Comparison of ENCODE assay signal across 20 mouse cellular contexts in the genomic region with DNA sequence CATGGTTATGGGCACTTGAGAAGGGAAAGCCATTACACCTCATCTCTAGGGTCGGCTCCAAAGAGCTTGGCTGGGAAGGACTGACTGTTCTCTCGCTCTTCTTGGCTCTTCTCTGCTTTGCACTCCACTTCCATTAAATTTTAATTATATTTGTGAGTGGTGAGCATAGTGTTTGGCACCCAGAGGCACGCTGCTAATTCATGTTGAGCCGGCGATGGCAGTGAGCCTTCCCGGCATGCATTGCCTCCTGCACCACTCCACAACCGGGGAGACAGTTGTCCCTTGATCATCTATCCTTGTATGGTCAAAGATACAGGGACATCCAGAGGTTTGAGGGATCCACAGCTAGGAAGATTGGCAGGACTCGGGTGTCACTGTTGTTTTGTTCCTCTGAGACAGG. TPM values are rescaled to one million over a fixed set of nuclear protein-coding genes. Genes with fewer than 3 reads are reported as not detected.
DNase-seq lines count a peak whose midpoint lies in the region; ATAC-seq and TF ChIP-seq lines count a peak whose summit lies in the region.
"Had no signal": no experiment of that assay in that cellular context is flagged by ENCODE, and none has a peak within 500 bp of the region (broad histone marks: within the 10 kb centered on the region; RNA-seq: fewer than 3 reads in every experiment).

No protein-coding gene starts in this region.

- ATAC-seq in forebrain, postnatal 0 days: no peak
- ATAC-seq in forebrain, embryonic 16.5 days: no peak
- no peak for ATAC-seq in midbrain, embryonic 12.5 days (ENCODE audit: low FRiP score, low read depth)
- no peak for ATAC-seq in midbrain, embryonic 11.5 days (ENCODE audit: low FRiP score)
- no peak for ATAC-seq in midbrain, embryonic 14.5 days (ENCODE audit: low FRiP score, low TSS enrichment)
- no peak for ATAC-seq in neural tube, embryonic 15.5 days (ENCODE audit: low FRiP score)
- ATAC-seq in forebrain, embryonic 13.5 days: no peak
- ATAC-seq: inflammation-experienced regulatory T-cells, adult 6 months had no signal

- H3K36me3 ChIP-seq in forebrain, postnatal 0 days (ENCODE audit: insufficient read depth): peaks cover 3% of the 10 kb centered on the region; the same call in 1 of the 2 replicates
- H3K36me3 ChIP-seq in forebrain, embryonic 16.5 days (ENCODE audit: control insufficient read depth, insufficient read depth): no peaks in the 10 kb centered on the region
- no peaks in the 10 kb centered on the region for H3K36me3 ChIP-seq in midbrain, embryonic 12.5 days
- no peaks in the 10 kb centered on the region for H3K36me3 ChIP-seq in midbrain, embryonic 11.5 days (ENCODE audit: control insufficient read depth, insufficient read depth, low read length)
- 0 out of 2 replicates have a peak, but pooled peaks cover 3% of the 10 kb centered on the region for H3K36me3 ChIP-seq in midbrain, embryonic 14.5 days (ENCODE audit: control insufficient read depth, insufficient read depth, low read length)
- H3K36me3 ChIP-seq in neural tube, embryonic 15.5 days: 0 out of 2 replicates have a peak, but pooled peaks cover 4% of the 10 kb centered on the region
- H3K36me3 ChIP-seq in forebrain, embryonic 13.5 days (ENCODE audit: poor library complexity, severe bottlenecking): no peaks in the 10 kb centered on the region
- H3K36me3 ChIP-seq: embryonic facial prominence, embryonic 15.5 days; forebrain, embryonic 10.5 days; heart, embryonic 10.5 days; limb, embryonic 10.5 days had no signal

- H3K9me3 ChIP-seq in forebrain, postnatal 0 days (ENCODE audit: low read length): no peaks in the 10 kb centered on the region
- no peaks in the 10 kb centered on the region for H3K9me3 ChIP-seq in forebrain, embryonic 16.5 days (ENCODE audit: control insufficient read depth, low read length)
- no peaks in the 10 kb centered on the region for H3K9me3 ChIP-seq in midbrain, embryonic 12.5 days
- H3K9me3 ChIP-seq in midbrain, embryonic 11.5 days (ENCODE audit: control insufficient read depth, low read length): no peaks in the 10 kb centered on the region
- H3K9me3 ChIP-seq in midbrain, embryonic 14.5 days (ENCODE audit: control insufficient read depth, low read length): no peaks in the 10 kb centered on the region
- H3K9me3 ChIP-seq in neural tube, embryonic 15.5 days (replicated peaks): no peaks in the 10 kb centered on the region
- no peaks in the 10 kb centered on the region for H3K9me3 ChIP-seq in forebrain, embryonic 13.5 days (replicated peaks)
- H3K9me3 ChIP-seq: embryonic facial prominence, embryonic 15.5 days; forebrain, embryonic 10.5 days; heart, embryonic 10.5 days; limb, embryonic 10.5 days had no signal

- H3K9ac ChIP-seq in forebrain, postnatal 0 days: no peak overlapping the region
- no peak overlapping the region for H3K9ac ChIP-seq in forebrain, embryonic 16.5 days (replicated peaks; ENCODE audit: low read depth, low read length)
- H3K9ac ChIP-seq in midbrain, embryonic 12.5 days (replicated peaks): no peak overlapping the region; the same call in 1 of the 2 replicates
- H3K9ac ChIP-seq in midbrain, embryonic 11.5 days (ENCODE audit: low read length): no peak overlapping the region
- no peak overlapping the region; the same call in 1 of the 2 replicates for H3K9ac ChIP-seq in midbrain, embryonic 14.5 days (replicated peaks; ENCODE audit: low read length)
- H3K9ac ChIP-seq in neural tube, embryonic 15.5 days (replicated peaks): 0 out of 2 replicates have a peak overlapping the region, but pooled peaks have one; percentile 30
- H3K9ac ChIP-seq in forebrain, embryonic 13.5 days: no peak overlapping the region
- H3K9ac ChIP-seq: embryonic facial prominence, embryonic 15.5 days had no signal

- H3K27me3 ChIP-seq in forebrain, postnatal 0 days (ENCODE audit: insufficient read depth, low read length): no peaks in the 10 kb centered on the region
- H3K27me3 ChIP-seq in forebrain, embryonic 16.5 days (replicated peaks; ENCODE audit: control insufficient read depth, insufficient read depth, low read length): no peaks in the 10 kb centered on the region
- H3K27me3 ChIP-seq in midbrain, embryonic 12.5 days: peaks cover 51% of the 10 kb centered on the region
- peaks cover 34% of the 10 kb centered on the region for H3K27me3 ChIP-seq in midbrain, embryonic 11.5 days (ENCODE audit: control insufficient read depth, insufficient read depth, low read length)
- no peaks in the 10 kb centered on the region for H3K27me3 ChIP-seq in midbrain, embryonic 14.5 days (ENCODE audit: control insufficient read depth, insufficient read depth, low read length)
- H3K27me3 ChIP-seq in neural tube, embryonic 15.5 days (replicated peaks): no peaks in the 10 kb centered on the region
- H3K27me3 ChIP-seq in forebrain, embryonic 13.5 days: peaks cover 52% of the 10 kb centered on the region

- DNase-seq in forebrain, postnatal 0 days: peak; percentile 19
- DNase-seq in midbrain, embryonic 11.5 days (ENCODE audit: low spot score, missing footprints): no peak
- DNase-seq in midbrain, embryonic 14.5 days: no peak
- DNase-seq: embryo, embryonic 11 days; gastrocnemius, postnatal 36 days; heart, postnatal 10 days; kidney, adult 8-10 months; lung, adult 2 months; right cerebral cortex, adult 18-20 months had no signal

- no peak for TF ChIP-seq CTCF in forebrain, postnatal 0 days (IDR thresholded peaks at IDR 0.05; ENCODE audit: low read depth)

- 0 out of 2 replicates have a peak overlapping the region, but pooled peaks have one; percentile 54 for H3K27ac ChIP-seq in forebrain, postnatal 0 days (ENCODE audit: low read depth, low read length)
- H3K27ac ChIP-seq in forebrain, embryonic 16.5 days (ENCODE audit: low read length): no peak overlapping the region
- 0 out of 2 replicates have a peak overlapping the region, but pooled peaks have one; percentile 20 for H3K27ac ChIP-seq in midbrain, embryonic 12.5 days (replicated peaks)
- H3K27ac ChIP-seq in midbrain, embryonic 11.5 days (ENCODE audit: low read depth, low read length): no peak overlapping the region
- H3K27ac ChIP-seq in midbrain, embryonic 14.5 days (replicated peaks; ENCODE audit: low read depth, low read length): peak overlapping the region; percentile 39
- peak overlapping the region; percentile 45 for H3K27ac ChIP-seq in neural tube, embryonic 15.5 days (replicated peaks)
- H3K27ac ChIP-seq in forebrain, embryonic 13.5 days: no peak overlapping the region
- H3K27ac ChIP-seq: embryonic facial prominence, embryonic 15.5 days; forebrain, embryonic 10.5 days; heart, embryonic 10.5 days; limb, embryonic 10.5 days; macrophage had no signal

- H3K4me1 ChIP-seq in forebrain, postnatal 0 days (ENCODE audit: insufficient read depth): peaks cover 19% of the 10 kb centered on the region
- peaks cover 29% of the 10 kb centered on the region for H3K4me1 ChIP-seq in forebrain, embryonic 16.5 days (replicated peaks; ENCODE audit: control insufficient read depth, insufficient read depth, low read length)
- H3K4me1 ChIP-seq in midbrain, embryonic 12.5 days: peaks cover 33% of the 10 kb centered on the region
- H3K4me1 ChIP-seq in midbrain, embryonic 11.5 days (ENCODE audit: control insufficient read depth, insufficient read depth, low read length): peaks cover 17% of the 10 kb centered on the region
- peaks cover 35% of the 10 kb centered on the region for H3K4me1 ChIP-seq in midbrain, embryonic 14.5 days (ENCODE audit: control insufficient read depth, insufficient read depth, low read length)
- peaks cover 66% of the 10 kb centered on the region for H3K4me1 ChIP-seq in neural tube, embryonic 15.5 days
- H3K4me1 ChIP-seq in forebrain, embryonic 13.5 days: peaks cover 42% of the 10 kb centered on the region

- peak overlapping the region; percentile 91; the same call in 1 of the 2 replicates for H3K4me2 ChIP-seq in forebrain, postnatal 0 days (ENCODE audit: low read depth)
- no peak overlapping the region for H3K4me2 ChIP-seq in forebrain, embryonic 16.5 days (ENCODE audit: low read length)
- H3K4me2 ChIP-seq in midbrain, embryonic 12.5 days (replicated peaks): 0 out of 2 replicates have a peak overlapping the region, but pooled peaks have one; percentile 13
- no peak overlapping the region for H3K4me2 ChIP-seq in midbrain, embryonic 11.5 days
- H3K4me2 ChIP-seq in midbrain, embryonic 14.5 days (ENCODE audit: low read length): peak overlapping the region; percentile 38
- H3K4me2 ChIP-seq in neural tube, embryonic 15.5 days: peak overlapping the region; percentile 87
- H3K4me2 ChIP-seq in forebrain, embryonic 13.5 days: no peak overlapping the region
- H3K4me2 ChIP-seq: embryonic facial prominence, embryonic 15.5 days; liver, embryonic 11.5 days had no signal

- no peak overlapping the region for H3K4me3 ChIP-seq in forebrain, postnatal 0 days (ENCODE audit: low read depth, low read length)
- H3K4me3 ChIP-seq in forebrain, embryonic 16.5 days (replicated peaks; ENCODE audit: low read length): no peak overlapping the region
- no peak overlapping the region for H3K4me3 ChIP-seq in midbrain, embryonic 12.5 days
- H3K4me3 ChIP-seq in midbrain, embryonic 11.5 days (ENCODE audit: low read depth, low read length): no peak overlapping the region
- H3K4me3 ChIP-seq in midbrain, embryonic 14.5 days (replicated peaks; ENCODE audit: low read depth, low read length): no peak overlapping the region
- peak overlapping the region; percentile 15; the same call in 1 of the 2 replicates for H3K4me3 ChIP-seq in neural tube, embryonic 15.5 days (replicated peaks)
- no peak overlapping the region for H3K4me3 ChIP-seq in forebrain, embryonic 13.5 days
- H3K4me3 ChIP-seq: embryonic facial prominence, embryonic 15.5 days; forebrain, embryonic 10.5 days; heart, embryonic 10.5 days; limb, embryonic 10.5 days had no signal

- WGBS in forebrain, postnatal 0 days: 54% methylated on average over 8 of the region's 8 CpGs
- WGBS in forebrain, embryonic 16.5 days: 69% methylated on average over 8 of the region's 8 CpGs
- WGBS in midbrain, embryonic 12.5 days: 82% methylated on average over 8 of the region's 8 CpGs
- 80% methylated on average over 8 of the region's 8 CpGs for WGBS in midbrain, embryonic 11.5 days
- WGBS in midbrain, embryonic 14.5 days: 59% methylated on average over 8 of the region's 8 CpGs
- 40% methylated on average over 8 of the region's 8 CpGs for WGBS in neural tube, embryonic 15.5 days
- 74% methylated on average over 8 of the region's 8 CpGs for WGBS in forebrain, embryonic 13.5 days

RNA-seq across cellular contexts. Expression of a gene that starts 4.0 kb away (rescaled TPM):
- total RNA-seq in forebrain, postnatal 0 days (2014; rRNA removed): 156 and 215 TPM in 2 replicates
- polyA plus RNA-seq in forebrain, postnatal 0 days (2015; fragmentation: Nextera tagmentation; extraction: Ambion mirVana): 50.7 and 84.8 TPM in 2 replicates
- 52.6 and 68.6 TPM in 2 replicates for polyA plus RNA-seq in forebrain, embryonic 16.5 days (2015; fragmentation: Nextera tagmentation; extraction: Ambion mirVana)
- polyA plus RNA-seq in midbrain, embryonic 12.5 days (2016; fragmentation: Nextera tagmentation; extraction: Ambion mirVana): 23.8 and 25.7 TPM in 2 replicates
- 11.2 and 12.2 TPM in 2 replicates for polyA plus RNA-seq in midbrain, embryonic 11.5 days (2014; fragmentation: Nextera tagmentation; extraction: Ambion mirVana)
- polyA plus RNA-seq in midbrain, embryonic 14.5 days (2014; fragmentation: Nextera tagmentation; extraction: Ambion mirVana): 67.3 and 67.5 TPM in 2 replicates
- 114 and 122 TPM in 2 replicates for polyA plus RNA-seq in neural tube, embryonic 15.5 days (2015; fragmentation: Nextera tagmentation; extraction: Ambion mirVana)
- polyA plus RNA-seq in forebrain, embryonic 13.5 days (2015; fragmentation: Nextera tagmentation; extraction: Ambion mirVana): 19.7 and 25.9 TPM in 2 replicates
- polyA plus RNA-seq: macrophage had no signal

Comparison
In these comparisons a context has a peak if more than half of its experiments do, and no peak if none do; other contexts are left out.
1. H3K27ac ChIP-seq: peak in forebrain, postnatal 0 days (single experiment), midbrain, embryonic 12.5 days (single experiment), midbrain, embryonic 14.5 days (single experiment) and neural tube, embryonic 15.5 days (single experiment); none in forebrain, embryonic 16.5 days (single experiment), midbrain, embryonic 11.5 days (single experiment) and forebrain, embryonic 13.5 days (single experiment).
2. H3K4me2 ChIP-seq: peak in forebrain, postnatal 0 days (single experiment), midbrain, embryonic 12.5 days (single experiment), midbrain, embryonic 14.5 days (single experiment) and neural tube, embryonic 15.5 days (single experiment); none in forebrain, embryonic 16.5 days (single experiment), midbrain, embryonic 11.5 days (single experiment) and forebrain, embryonic 13.5 days (single experiment).